Mouse (Mus musculus) macrophage (primary cell): ENCODE measurements around the gene Tpm3. TPM values are rescaled to one million over a fixed set of nuclear protein-coding genes. Genes with fewer than 3 reads are reported as not detected.

Experiments used
- H3K27ac ChIP-seq: fragments of 350-480 bp; formaldehyde crosslinking; 2 replicates; pipeline ENCODE4 v1.9.0; 2021
- H3K36me3 ChIP-seq: fragments of 350-480 bp; formaldehyde crosslinking; 2 replicates; pipeline ENCODE4 v1.9.0; 2021; ENCODE audit errors: inconsistent target
- H3K4me3 ChIP-seq: fragments of 350-480 bp; formaldehyde crosslinking; 2 replicates; pipeline ENCODE4 v1.9.0; 2021; ENCODE audit errors: inconsistent target
- H3K79me2 ChIP-seq: fragments of 350-480 bp; formaldehyde crosslinking; 2 replicates; pipeline ENCODE4 v1.9.0; 2021; ENCODE audit errors: inconsistent target
- WGBS: methylation state at CpG from one replicate; pipeline ENCODE4 v1.1.7; 2026; ENCODE audit warnings: inconsistent platforms; ENCODE audit not compliant: missing documents; 5-methylcytosine and 5-hydroxymethylcytosine counted together
- polyA plus RNA-seq: library from polyadenylated mRNA; stranded (reverse); fragments of 250-400 nt; gene quantifications from 3 replicates; pipeline ENCODE4 v1.2.4, GENCODE M21; 2018; ENCODE audit warnings: inconsistent platforms
- total RNA-seq, 78 experiments: library from RNA; depleted of rRNA; stranded (reverse); fragments of 250-400 nt; gene quantifications; 1 replicate in 9 of 78; 2 replicates in 24 of 78; 3 replicates in 43 of 78; 4 replicates in 2 of 78; pipeline ENCODE4 v1.2.4; 2018; ENCODE audit warnings: inconsistent platforms in 56 of 78

The Tpm3 gene
- total RNA-seq (2018; cell fraction: chromatin; rRNA removed) = 1,000 to 10,000 TPM; 1,125 to 1,738 (median 1,409) TPM
- 100 to 1,000 TPM; 586 to 974 (median 713) TPM for total RNA-seq (2018; cell fraction: cytosol; rRNA removed)
- total RNA-seq (2018; cell fraction: nucleus; rRNA removed) = 1,000 to 10,000 TPM in 4 of 26 experiments, 100 to 1,000 TPM in 22; 756 to 1,242 (median 926) TPM
- polyA plus RNA-seq = 516 to 899 TPM (median 852 TPM) in 3 replicates

DNA sequence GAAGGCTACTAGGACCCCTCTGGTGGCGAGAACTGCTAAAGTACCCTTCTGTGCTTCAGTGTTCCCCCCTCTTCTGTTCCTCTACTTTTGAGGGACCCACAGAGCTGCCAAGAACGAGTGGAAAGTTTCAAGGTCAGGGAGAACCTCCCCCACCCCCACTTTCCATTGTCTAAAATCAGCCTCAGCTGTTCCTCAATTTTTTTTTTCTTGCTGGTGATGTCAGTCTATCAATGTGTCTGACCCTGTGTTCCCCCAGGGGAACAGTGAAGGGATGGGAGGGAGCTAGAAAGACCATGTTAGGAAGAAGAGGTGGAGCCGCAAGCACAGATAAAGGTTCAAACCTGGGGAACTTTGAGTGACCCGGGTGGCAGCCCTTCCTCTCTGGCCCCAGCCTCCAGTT is at the start of gene Tpm3:
Tpm3 (plus strand) TSS at position 356 of the 400 bp plus-strand sequence.
- 62% methylated on average over 4 of the region's 4 CpGs for WGBS
- no peak within 1 kb of the TSS for H3K27ac ChIP-seq
- H3K36me3 ChIP-seq = no peaks in the 10 kb centered on the region

DNA sequence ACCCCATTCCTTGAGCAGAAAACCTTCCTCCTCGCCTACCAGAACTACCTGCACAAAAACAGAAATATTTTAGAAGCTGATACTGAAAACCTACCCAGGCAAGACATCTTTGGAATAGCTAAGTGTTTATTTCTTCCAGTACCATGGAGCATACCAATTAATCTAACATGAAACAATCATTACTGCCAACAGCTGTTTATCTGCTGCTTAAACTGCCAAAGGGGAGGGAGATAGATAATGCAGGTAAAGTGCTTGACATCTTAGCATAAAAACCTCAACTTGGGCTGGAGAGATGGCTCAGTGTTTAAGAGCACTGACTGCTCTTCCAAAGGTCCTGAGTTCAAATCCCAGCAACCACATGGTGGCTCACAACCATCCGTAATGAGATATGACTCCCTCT is 37.8 kb upstream of the Tpm3 start:
- no peak overlapping the region for H3K27ac ChIP-seq
- H3K4me3 ChIP-seq = no peak overlapping the region
- WGBS = 100% methylated on average over 2 of the region's 2 CpGs
- peaks cover 62% of the 10 kb centered on the region; the same call in 1 of the 2 replicates for H3K79me2 ChIP-seq
- H3K36me3 ChIP-seq = peaks cover 90% of the 10 kb centered on the region

More for the DNA sequence above, at the start of gene Tpm3:
- Histone ChIP-seq H3K79me2 (no peaks in the 10 kb centered on the region), H3K4me3 (no peak within 1 kb of the TSS)

DNA sequence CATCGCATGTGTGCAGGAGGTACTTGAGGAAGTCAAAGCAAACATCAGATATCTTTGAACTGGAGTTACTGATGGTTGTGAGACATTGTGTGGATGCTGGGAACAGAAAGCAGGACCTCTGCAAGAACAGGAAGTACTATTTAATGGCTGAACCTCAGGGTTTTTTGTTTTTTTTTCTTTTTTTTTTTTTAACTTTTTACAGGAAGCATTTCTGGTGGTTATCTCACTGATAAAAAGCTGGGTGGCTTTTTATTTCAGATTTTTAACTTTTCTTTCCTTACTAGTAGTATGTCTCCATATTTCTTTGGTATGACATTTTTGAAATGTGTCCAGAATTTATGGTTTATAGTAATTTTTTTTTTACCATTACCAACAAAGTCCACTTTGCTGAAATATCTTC is 36.2 kb upstream of the Tpm3 start:
- Histone ChIP-seq H3K27ac (no peak overlapping the region), H3K4me3 (no peak overlapping the region), H3K79me2 (peaks cover 64% of the 10 kb centered on the region), H3K36me3 (peaks cover 88% of the 10 kb centered on the region)
- WGBS = 100% methylated on average over 1 of the region's 1 CpGs

DNA sequence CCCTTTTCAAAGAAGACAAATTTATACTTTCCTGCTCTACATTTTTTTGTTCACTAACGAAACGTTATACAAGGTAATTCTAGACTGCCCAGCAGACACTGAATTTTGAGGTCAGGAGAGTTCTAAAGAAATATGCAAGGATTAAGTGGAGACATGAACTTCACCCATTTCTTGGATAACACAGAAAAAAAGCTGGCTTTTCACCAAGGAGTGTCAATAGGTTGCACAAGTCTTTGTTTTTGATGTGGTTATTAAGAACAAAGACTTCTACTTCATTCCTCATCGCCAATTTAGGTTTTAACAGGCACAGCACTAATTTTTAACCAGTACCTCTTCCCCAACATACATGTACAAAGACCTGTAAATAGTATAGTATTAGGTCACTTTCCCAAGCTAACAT is 22.8 kb upstream of the Tpm3 start:
- Histone ChIP-seq H3K4me3 (no peak overlapping the region), H3K36me3 (peaks cover 28% of the 10 kb centered on the region), H3K79me2 (peaks cover 94% of the 10 kb centered on the region), H3K27ac (no peak overlapping the region)
- WGBS = 88% methylated on average over 3 of the region's 3 CpGs

DNA sequence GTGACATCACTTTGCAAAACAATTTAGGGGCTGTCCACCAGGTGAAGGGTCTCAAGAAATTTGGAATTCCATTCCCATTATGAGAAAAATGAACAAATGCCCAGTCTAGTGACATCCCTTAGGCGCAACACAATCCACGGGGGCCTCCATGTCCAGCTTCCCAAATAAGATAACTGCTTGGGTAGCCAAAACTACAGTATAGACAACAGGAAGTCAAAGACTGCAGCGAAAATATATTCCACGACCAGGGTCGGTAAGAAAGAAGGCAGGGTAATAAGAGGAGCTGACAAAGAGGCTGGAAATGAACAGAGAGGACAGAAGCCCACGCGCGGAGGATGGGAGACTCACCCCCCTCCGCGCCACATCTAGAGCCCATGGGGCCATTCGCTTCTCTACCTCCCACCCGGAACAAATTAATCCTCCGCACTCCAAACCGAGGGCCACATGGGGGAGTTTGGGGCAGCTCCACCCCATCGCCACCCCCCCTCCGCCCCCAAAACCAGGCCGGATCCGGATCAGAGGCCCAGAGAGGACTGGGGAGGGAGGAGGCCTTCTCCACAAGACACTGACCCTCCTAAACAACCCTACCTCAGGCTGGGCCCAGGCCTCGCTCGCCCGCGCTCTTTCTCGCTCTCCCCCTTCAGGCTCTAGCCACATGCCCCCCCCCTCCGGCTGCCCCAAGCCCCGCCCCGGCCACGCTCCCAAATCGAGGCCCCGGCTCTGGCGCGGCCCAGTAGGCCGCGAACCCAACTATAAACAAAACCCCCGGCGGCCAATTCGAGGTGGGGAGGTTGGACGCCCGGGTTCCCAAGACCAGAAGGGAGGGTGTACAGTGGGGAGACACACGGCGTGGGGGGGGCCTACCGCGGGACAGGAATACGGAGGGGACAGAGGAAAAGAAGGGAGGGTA is 20.8 kb upstream of the Tpm3 start, which contains the start of gene 4933434E20Rik:
4933434E20Rik (plus strand) TSS at position 196 of the 910 bp plus-strand sequence.
- Histone ChIP-seq H3K36me3 (peaks cover 23% of the 10 kb centered on the region), H3K4me3 (peak within 1 kb of the TSS; percentile 88), H3K27ac (peak within 1 kb of the TSS; percentile 88), H3K79me2 (peaks cover 94% of the 10 kb centered on the region)
- 5% methylated on average over 30 of the region's 43 CpGs for WGBS

DNA sequence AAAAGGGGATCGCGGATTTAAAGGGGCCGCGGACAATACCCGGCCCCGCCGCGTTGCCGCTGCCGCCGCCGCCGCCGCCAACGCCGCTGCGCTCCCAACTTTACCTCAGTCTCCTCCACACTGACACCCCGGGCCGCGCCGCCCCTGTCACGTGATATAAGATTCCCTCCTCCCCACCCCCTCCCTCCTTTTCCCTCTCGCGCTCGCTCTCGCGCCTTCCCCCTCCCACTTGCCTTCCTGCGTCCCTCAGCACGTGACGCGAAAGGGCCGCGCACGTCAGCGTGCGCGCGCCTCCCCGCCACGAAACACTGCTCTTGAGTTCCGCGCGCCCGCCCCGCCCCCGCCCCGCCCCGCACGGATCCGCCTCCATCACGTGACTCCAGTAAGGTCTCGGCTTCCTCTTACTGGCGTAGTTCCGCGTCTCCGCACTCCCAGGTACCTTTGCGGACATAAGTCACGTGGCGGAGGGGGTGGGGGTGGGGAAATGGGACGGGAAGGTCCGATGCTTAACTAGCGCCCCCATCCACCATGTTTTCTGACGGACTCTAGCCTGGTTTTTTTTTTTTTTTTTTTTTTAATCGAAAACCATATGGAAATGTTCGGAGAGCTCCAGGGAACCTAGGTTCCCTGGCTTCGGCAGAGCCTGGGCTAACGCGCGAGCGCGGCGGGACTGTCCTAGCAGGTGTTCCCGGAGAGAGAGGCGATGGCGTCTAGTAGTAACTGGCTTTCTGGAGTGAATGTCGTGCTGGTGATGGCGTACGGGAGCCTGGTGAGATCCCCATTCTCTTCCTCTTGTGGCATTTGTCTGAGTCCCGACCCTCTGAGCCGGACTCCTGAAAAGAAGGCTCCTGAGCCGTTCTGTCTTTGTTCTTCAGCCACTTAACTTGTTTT is 19.9 kb upstream of the Tpm3 start, which contains the start of gene Ubap2l:
Ubap2l (minus strand) TSS at position 278 of the 891 bp plus-strand sequence.
- Histone ChIP-seq H3K36me3 (peaks cover 20% of the 10 kb centered on the region), H3K4me3 (peak within 1 kb of the TSS; percentile 96), H3K27ac (peak within 1 kb of the TSS; percentile 93), H3K79me2 (peaks cover 94% of the 10 kb centered on the region)
- 2% methylated on average over 32 of the region's 81 CpGs for WGBS

DNA sequence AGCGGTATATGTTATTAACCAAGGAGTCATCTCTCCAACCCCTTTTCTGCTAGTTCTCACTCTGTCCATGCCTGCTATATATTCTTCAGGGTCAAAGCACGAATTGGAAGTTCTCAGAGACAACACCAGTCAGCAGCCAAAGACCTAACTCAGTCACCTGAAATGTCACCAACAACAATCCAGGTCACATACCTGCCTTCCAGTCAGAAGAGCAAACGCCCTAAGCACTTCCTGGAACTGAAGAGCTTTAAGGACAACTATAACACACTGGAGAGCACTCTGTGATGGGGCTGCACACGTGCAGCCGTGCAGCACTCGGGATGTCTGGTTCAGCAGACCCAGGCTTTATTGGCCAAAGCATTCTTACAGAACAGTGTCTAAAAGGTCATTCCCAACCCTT is 10.9 kb upstream of the Tpm3 start:
- peaks cover 35% of the 10 kb centered on the region for H3K36me3 ChIP-seq
- WGBS = 98% methylated on average over 5 of the region's 6 CpGs

DNA sequence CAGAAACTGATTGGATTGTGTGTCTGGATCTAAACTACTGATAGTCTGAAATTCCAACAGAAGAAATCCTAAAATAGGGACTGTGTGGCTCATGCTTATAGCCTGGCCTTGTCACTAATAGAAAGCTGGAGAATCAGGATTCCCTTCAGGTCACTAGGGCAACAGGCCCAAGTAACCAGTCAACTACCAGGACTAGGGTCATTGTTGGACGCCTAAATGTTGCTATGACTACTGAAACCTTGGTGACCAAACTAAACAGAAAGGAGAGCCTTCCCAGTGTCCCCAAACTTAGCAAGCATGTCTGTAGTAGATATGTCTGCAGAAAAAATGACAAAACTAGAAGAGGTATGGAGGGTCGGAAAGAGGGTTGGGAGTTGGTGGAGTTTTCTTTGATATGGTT is 9.9 kb upstream of the Tpm3 start:
- 86% methylated on average over 2 of the region's 2 CpGs for WGBS
- no peak overlapping the region for H3K27ac ChIP-seq
- H3K79me2 ChIP-seq = peaks cover under 1% of the 10 kb centered on the region; the same call in 1 of the 2 replicates
- peaks cover 27% of the 10 kb centered on the region for H3K36me3 ChIP-seq
- H3K4me3 ChIP-seq = no peak overlapping the region

More for the DNA sequence above, 10.9 kb upstream of the Tpm3 start:
- H3K4me3 ChIP-seq = no peak overlapping the region
- H3K27ac ChIP-seq = no peak overlapping the region
- H3K79me2 ChIP-seq = peaks cover 11% of the 10 kb centered on the region; the same call in 1 of the 2 replicates

DNA sequence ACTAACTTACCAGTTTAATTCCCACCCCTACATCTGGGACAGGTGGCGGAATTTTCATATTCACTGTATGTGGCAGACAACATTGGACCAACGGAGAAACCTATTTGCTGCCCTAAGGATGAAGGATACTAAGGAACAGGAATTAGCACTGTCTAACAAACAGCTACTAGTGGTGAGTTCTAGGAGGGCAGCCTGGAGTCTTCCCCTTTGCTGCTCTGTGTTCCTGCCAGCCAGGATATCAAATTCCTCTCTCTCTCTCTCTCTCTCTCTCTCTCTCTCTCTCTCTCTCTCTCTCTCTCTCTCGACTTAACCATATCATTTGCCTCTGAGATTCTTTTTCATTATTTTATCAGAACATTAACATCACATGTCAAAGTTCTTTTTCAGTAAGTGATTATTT is 8.1 kb upstream of the Tpm3 start:
- H3K79me2 ChIP-seq = no peaks in the 10 kb centered on the region

DNA sequence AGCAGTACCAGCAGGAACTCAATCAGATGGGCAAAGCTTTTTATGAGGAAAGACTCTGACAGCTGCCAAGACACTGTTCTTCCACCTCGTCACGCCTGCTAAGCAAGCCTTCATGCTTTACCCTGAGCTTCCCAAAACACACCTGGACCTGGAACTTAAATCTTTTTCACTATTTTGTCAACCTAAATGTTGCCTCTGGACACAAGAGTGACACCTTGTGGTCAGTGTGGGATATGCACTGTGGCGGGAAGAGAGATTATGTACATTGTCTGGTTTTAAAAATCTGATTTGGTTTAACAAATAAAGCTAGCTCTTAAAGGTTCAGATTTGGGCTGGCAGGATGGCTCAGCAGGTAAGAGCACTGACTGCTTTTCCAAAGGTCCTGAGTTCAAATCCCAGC is 6.9 kb upstream of the Tpm3 start:
- H3K79me2 ChIP-seq = no peaks in the 10 kb centered on the region
- H3K4me3 ChIP-seq = no peak overlapping the region
- 50% methylated on average over 3 of the region's 3 CpGs for WGBS
- peaks cover 8% of the 10 kb centered on the region; the same call in 1 of the 2 replicates for H3K36me3 ChIP-seq
- no peak overlapping the region for H3K27ac ChIP-seq

More for the DNA sequence above, 8.1 kb upstream of the Tpm3 start:
- H3K27ac ChIP-seq = no peak overlapping the region
- H3K36me3 ChIP-seq = peaks cover 15% of the 10 kb centered on the region; the same call in 1 of the 2 replicates
- no peak overlapping the region for H3K4me3 ChIP-seq
- WGBS = 100% methylated on average over 2 of the region's 3 CpGs

DNA sequence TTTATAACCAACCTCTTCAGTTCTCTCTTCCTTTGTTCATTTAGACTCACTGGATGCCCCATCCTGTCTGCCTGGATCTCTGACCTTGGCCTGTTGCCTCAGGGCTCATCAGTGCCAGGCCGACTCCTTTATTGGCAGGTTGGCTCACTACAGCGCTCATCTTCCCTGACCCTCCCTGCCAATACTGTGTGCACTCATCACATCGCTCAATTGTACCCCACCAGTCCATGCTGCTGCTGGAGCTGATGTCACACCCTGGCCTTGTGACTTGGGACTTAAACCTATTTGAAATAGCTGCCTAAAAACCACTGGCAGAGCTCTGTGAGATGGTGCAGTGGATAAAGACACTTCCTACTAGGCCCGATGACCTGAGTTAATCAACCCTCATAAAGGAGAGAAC is 4.6 kb upstream of the Tpm3 start:
- no peaks in the 10 kb centered on the region for H3K36me3 ChIP-seq
- H3K4me3 ChIP-seq = no peak overlapping the region
- WGBS = 98% methylated on average over 4 of the region's 4 CpGs
- H3K27ac ChIP-seq = no peak overlapping the region
- no peaks in the 10 kb centered on the region for H3K79me2 ChIP-seq

DNA sequence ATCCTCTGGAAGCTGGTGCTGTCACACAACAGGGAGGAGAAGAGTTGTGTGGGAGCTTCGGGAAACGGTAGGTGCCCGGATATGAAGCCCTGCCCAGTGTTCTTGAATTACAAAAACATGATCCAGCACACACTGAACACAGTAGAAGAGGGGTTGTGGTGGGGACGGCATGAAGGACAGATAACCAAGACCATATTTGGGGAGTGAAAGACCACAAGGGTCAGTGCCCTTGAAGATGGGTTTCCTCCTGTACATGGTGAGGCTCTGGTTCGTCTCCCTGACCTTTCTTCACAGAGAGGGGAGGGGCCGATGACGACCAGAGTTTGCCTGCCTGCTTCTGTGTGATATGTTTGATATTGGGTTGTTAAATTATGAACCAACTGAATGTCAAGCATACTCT is 2.8 kb upstream of the Tpm3 start:
- 82% methylated on average over 7 of the region's 7 CpGs for WGBS
- H3K4me3 ChIP-seq = no peak overlapping the region
- no peaks in the 10 kb centered on the region for H3K79me2 ChIP-seq
- no peak overlapping the region for H3K27ac ChIP-seq
- no peaks in the 10 kb centered on the region for H3K36me3 ChIP-seq

DNA sequence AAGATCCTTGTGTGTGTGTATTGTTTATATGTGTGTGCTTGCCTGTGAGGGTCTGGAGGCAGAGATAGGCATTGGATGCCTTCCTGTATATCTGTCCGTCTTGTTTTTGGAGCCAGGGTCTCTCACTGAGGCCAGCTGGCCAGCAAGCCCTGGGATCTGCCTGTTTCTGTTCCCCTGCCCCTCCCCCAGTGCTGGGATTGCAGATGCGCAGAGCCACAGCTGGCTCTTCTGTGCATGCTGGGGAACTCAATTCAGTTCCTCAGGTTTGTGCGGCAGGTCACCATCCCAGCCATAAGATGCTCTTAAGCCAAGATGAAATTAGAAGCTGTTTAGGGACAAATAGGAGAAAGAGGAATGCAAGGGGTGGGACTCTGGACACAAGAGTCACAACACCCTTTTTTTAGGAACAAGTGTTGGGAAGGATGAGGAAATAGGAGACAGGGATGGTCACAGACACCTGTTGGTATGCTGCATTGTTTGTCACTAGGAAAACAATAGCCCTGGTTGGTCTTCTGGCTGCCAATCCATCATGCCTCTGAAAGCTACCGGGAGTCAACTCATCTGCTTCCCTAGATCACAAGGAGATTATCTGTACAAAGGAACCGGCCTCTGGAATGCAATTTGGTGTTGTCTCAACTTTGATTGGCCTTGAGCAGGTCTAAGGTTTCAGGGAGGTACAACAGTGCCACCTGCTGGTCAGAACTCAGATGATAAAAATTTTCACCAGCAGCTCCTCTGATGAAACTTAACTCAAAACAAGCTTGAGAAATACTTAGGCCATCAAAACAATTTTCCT is 4.7 kb downstream of the Tpm3 start:
- Histone ChIP-seq H3K4me3 (no peak overlapping the region), H3K79me2 (peaks cover 21% of the 10 kb centered on the region), H3K27ac (no peak overlapping the region), H3K36me3 (no peaks in the 10 kb centered on the region)
- 47% methylated on average over 5 of the region's 5 CpGs for WGBS
